Mouse (Mus musculus) hindbrain, embryonic 13.5 days (tissue): Measurements from ENCODE around the gene Zfp955b. TPM values are rescaled to one million over a fixed set of nuclear protein-coding genes. Genes with fewer than 3 reads are reported as not detected.
A peak's percentile ranks its signal among the peaks of the same experiment; 100 is the strongest.
"Not testable (repeated sequence)": the region's sequence is repeated elsewhere in the genome, so short reads cannot be mapped to it uniquely, and the experiment has no call there.

Experiments used
- ATAC-seq: fragments of 200-750 bp; cut with Nextera tagmentation; 2 replicates; pipeline ENCODE4 v1.8.0; 2017; ENCODE audit warnings: moderate TSS enrichment; ENCODE audit not compliant: low FRiP score
- H3K27ac ChIP-seq: fragments of 300-500 bp; sonication (generic); 2 replicates; pipeline ENCODE4 v1.5.1; 2015; ENCODE audit warnings: inconsistent platforms, mild to moderate bottlenecking, moderate library complexity
- H3K27me3 ChIP-seq: fragments of 300-500 bp; sonication (generic); 2 replicates; pipeline ENCODE4 v1.6.1; 2015; ENCODE audit warnings: mild to moderate bottlenecking, inconsistent platforms
- H3K36me3 ChIP-seq: fragments of 300-500 bp; sonication (generic); 2 replicates; pipeline ENCODE4 v1.6.1; 2015; ENCODE audit warnings: mild to moderate bottlenecking, inconsistent platforms
- H3K4me1 ChIP-seq: fragments of 300-500 bp; sonication (generic); replicated peaks from 2 replicates; pipeline ENCODE4 v1.6.1; 2015; ENCODE audit warnings: inconsistent platforms
- H3K4me2 ChIP-seq: fragments of 300-500 bp; sonication (generic); 2 replicates; pipeline ENCODE4 v1.6.1; 2015; ENCODE audit warnings: inconsistent platforms, mild to moderate bottlenecking, moderate library complexity
- H3K4me3 ChIP-seq: fragments of 300-500 bp; sonication (generic); 2 replicates; pipeline ENCODE4 v1.5.1; 2015; ENCODE audit warnings: mild to moderate bottlenecking, inconsistent platforms
- H3K9ac ChIP-seq: fragments of 300-500 bp; sonication (generic); 2 replicates; pipeline ENCODE4 v1.6.1; 2015; ENCODE audit warnings: mild to moderate bottlenecking, inconsistent platforms
- H3K9me3 ChIP-seq: fragments of 300-500 bp; sonication (generic); 2 replicates; pipeline ENCODE4 v1.6.1; 2016; ENCODE audit warnings: inconsistent platforms
- WGBS: fragments of 180-500 bp; shearing (Covaris S2); methylation state at CpG from one replicate; pipeline ENCODE4 v1.1.7; 2015; 5-methylcytosine and 5-hydroxymethylcytosine counted together
- polyA plus RNA-seq: library from polyadenylated mRNA; unstranded; fragments of >200 nt; fragmentation: Nextera tagmentation; extraction: Ambion mirVana; gene quantifications from 2 replicates; pipeline ENCODE4 v1.2.1, GENCODE M21; 2015

Zfp955b gene
- polyA plus RNA-seq, result 18.4 and 18.6 TPM in 2 replicates

- ATAC-seq, result peak; percentile 99
- not testable (repeated sequence) for H3K36me3 ChIP-seq, H3K4me3 ChIP-seq, H3K27me3 ChIP-seq, H3K9ac ChIP-seq, H3K9me3 ChIP-seq, H3K4me1 ChIP-seq, H3K27ac ChIP-seq
- WGBS, result no CpG with 5 or more reads among the region's 25 CpGs
- peak within 1 kb of the TSS; percentile 36 for H3K4me2 ChIP-seq
These were observed at the start of gene Zfp955b for GRCm38 (mm10) chr17:33289039-33289875. Gene Zfp955b, plus strand, starts transcription at chr17:33289544.

- peak within 1 kb of the TSS; percentile 23; the same call in 1 of the 2 replicates for H3K4me2 ChIP-seq
- not testable (repeated sequence) for H3K4me3 ChIP-seq, H3K4me1 ChIP-seq, H3K9me3 ChIP-seq, H3K27ac ChIP-seq, H3K9ac ChIP-seq, H3K36me3 ChIP-seq, H3K27me3 ChIP-seq
- WGBS, result 29% methylated on average over 1 of the region's 34 CpGs
- peak; percentile 99 for ATAC-seq
These were observed 34.6 kb upstream of the Zfp955b start, which contains the start of gene Zfp955a for GRCm38 (mm10) chr17:33254530-33255318. Gene Zfp955a, minus strand, starts transcription at chr17:33255145.

- WGBS, result no CpG with 5 or more reads among the region's 2 CpGs
- not testable (repeated sequence) for H3K9me3 ChIP-seq, H3K9ac ChIP-seq, H3K4me3 ChIP-seq, H3K4me1 ChIP-seq, H3K27ac ChIP-seq, H3K27me3 ChIP-seq, H3K36me3 ChIP-seq, H3K4me2 ChIP-seq
- peak; percentile 65 for ATAC-seq
These were observed 34.1 kb upstream of the Zfp955b start for GRCm38 (mm10) chr17:33255319-33255657.

- no peaks in the 10 kb centered on the region for H3K36me3 ChIP-seq
- H3K27me3 ChIP-seq, result peaks cover 16% of the 10 kb centered on the region
- ATAC-seq, result no peak
- H3K4me1 ChIP-seq, result no peaks in the 10 kb centered on the region
- no peaks in the 10 kb centered on the region for H3K9me3 ChIP-seq
- H3K9ac ChIP-seq, result no peak within 1 kb of the TSS
- H3K4me3 ChIP-seq, result no peak within 1 kb of the TSS
- no peak within 1 kb of the TSS for H3K4me2 ChIP-seq
- WGBS, result 84% methylated on average over 1 of the region's 1 CpGs
- H3K27ac ChIP-seq, result no peak within 1 kb of the TSS
These were observed 25.0 kb upstream of the Zfp955b start, which contains the start of gene Olfr63 for GRCm38 (mm10) chr17:33264376-33264775. Gene Olfr63, plus strand, starts transcription at chr17:33264676.

DNA sequence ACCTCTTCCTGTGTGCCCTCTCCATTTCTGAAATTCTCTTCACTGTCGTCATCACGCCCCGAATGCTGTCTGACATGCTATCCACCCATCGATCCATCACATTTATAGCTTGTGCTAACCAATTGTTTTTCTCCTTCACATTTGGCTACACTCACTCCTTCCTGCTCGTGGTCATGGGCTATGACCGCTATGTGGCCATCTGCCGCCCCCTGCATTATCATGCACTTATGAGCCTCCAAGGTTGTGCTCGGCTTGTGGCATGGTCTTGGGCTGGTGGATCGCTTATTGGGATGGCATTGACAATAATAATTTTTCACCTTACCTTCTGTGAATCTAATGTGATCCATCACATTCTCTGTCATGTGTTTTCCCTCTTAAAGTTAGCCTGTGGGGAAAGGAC is 20.4 kb upstream of the Zfp955b start:
- H3K27me3 ChIP-seq, result peaks cover 21% of the 10 kb centered on the region
- H3K27ac ChIP-seq, result no peak overlapping the region
- H3K9ac ChIP-seq, result no peak overlapping the region
- H3K36me3 ChIP-seq, result no peaks in the 10 kb centered on the region
- no peak overlapping the region for H3K4me3 ChIP-seq
- H3K4me1 ChIP-seq, result no peaks in the 10 kb centered on the region
- no peaks in the 10 kb centered on the region for H3K9me3 ChIP-seq
- H3K4me2 ChIP-seq, result no peak overlapping the region
- 88% methylated on average over 9 of the region's 9 CpGs for WGBS
- no peak for ATAC-seq

GRCm38 (mm10) chr17:33289876-33290149 is 469 bp downstream of the Zfp955b start:
- not testable (repeated sequence) for H3K27me3 ChIP-seq, H3K9ac ChIP-seq, H3K9me3 ChIP-seq, H3K36me3 ChIP-seq, H3K4me3 ChIP-seq, H3K4me1 ChIP-seq, H3K27ac ChIP-seq
- peak overlapping the region; percentile 36 for H3K4me2 ChIP-seq
- ATAC-seq, result peak; percentile 81; the same call in 1 of the 2 replicates
- no CpG with 5 or more reads among the region's 9 CpGs for WGBS

- Histone ChIP-seq H3K27me3 (no peaks in the 10 kb centered on the region), H3K27ac (no peak overlapping the region), H3K4me2 (no peak overlapping the region), H3K4me1 (peaks cover 6% of the 10 kb centered on the region), H3K9me3 (peaks cover 32% of the 10 kb centered on the region), H3K36me3 (peaks cover 6% of the 10 kb centered on the region; the same call in 1 of the 2 replicates), H3K4me3 (no peak overlapping the region), H3K9ac (no peak overlapping the region)
- ATAC-seq, result no peak
- 97% methylated on average over 1 of the region's 1 CpGs for WGBS
These were observed 63.6 kb downstream of the Zfp955b start for GRCm38 (mm10) chr17:33352981-33353380.

Other genes starting within 250 kb of the Zfp955b start
- not detected in 2 replicates for gene 4921501E09Rik, start 221.5 kb upstream of the Zfp955b start, polyA plus RNA-seq
- 21.4 and 23.8 TPM in 2 replicates for gene Zfp563, start 200.2 kb upstream of the Zfp955b start, polyA plus RNA-seq
- 0.63 and 0.77 TPM in 2 replicates for gene Morc2b, start 149.9 kb upstream of the Zfp955b start, polyA plus RNA-seq
- 0.04 and 0.06 TPM in 2 replicates for gene Olfr55, start 121.1 kb upstream of the Zfp955b start, polyA plus RNA-seq
- gene Olfr239, start 98.2 kb upstream of the Zfp955b start, polyA plus RNA-seq, result not detected in 2 replicates
- 0.08 and 0.09 TPM in 2 replicates for gene Olfr1564, start 67.9 kb upstream of the Zfp955b start, polyA plus RNA-seq
- gene Zfp955a, start 34.4 kb upstream of the Zfp955b start, polyA plus RNA-seq, result 23.0 and 23.3 TPM in 2 replicates
- gene Olfr63, start 24.9 kb upstream of the Zfp955b start, polyA plus RNA-seq, result 0.05 TPM in 1 of 2 replicates, not detected in the other
- 14.2 and 15.6 TPM in 2 replicates for gene Zfp81, start 69.3 kb downstream of the Zfp955b start, polyA plus RNA-seq
- gene Zfp101, start 105.1 kb downstream of the Zfp955b start, polyA plus RNA-seq, result 15.7 and 17.0 TPM in 2 replicates
- not detected in 2 replicates for gene Actl9, start 143.4 kb downstream of the Zfp955b start, polyA plus RNA-seq
- gene Adamts10, start 234.7 kb downstream of the Zfp955b start, polyA plus RNA-seq, result 48.0 and 48.3 TPM in 2 replicates